Mouse (Mus musculus): ENCODE data around the gene Tlnrd1. TPM values are rescaled to one million over a fixed set of nuclear protein-coding genes. Genes with fewer than 3 reads are reported as not detected.
"Not testable (repeated sequence)": the region's sequence is repeated elsewhere in the genome, so short reads cannot be mapped to it uniquely, and the experiment has no call there.

Tlnrd1 gene
- polyA plus RNA-seq, 1 experiment from 2014 or later, result 4.2 TPM

DNA sequence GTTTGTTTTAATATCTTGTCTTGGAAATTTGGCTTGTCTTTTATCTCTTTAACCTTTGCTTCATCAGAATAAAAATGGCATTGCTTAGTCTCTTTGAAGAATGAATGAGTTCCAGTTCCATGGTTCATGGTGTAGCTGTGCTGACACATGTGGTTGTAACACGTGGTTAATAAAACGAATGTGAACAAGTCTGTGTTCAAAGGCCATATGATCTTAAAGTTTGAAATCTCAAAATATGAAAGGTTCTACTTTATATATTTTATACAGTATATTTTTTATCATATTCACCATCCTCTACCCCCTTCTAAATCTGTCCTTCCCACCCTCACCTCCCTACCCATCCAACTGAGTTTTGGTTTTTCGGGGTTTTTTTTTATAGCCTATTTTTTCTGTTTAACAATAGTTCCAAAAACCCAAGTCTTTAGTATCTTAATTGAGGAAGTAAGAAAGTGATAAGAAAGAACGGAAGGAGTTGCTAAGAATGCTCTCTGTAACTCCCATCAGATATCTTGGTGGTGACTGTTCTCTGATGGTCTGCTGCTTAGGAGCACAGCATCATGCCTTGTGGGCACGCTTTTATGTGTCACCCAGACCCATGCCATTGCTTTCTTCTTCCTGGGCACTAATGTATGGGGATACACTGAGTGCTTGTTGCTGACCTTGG is 12.1 kb upstream of the Tlnrd1 start:
- no peak for ATAC-seq
- Histone ChIP-seq H3K4me3 (no peak overlapping the region), H3K9ac (no peak overlapping the region), H3K27ac (no peak overlapping the region), H3K9me3 (replicated peaks) (no peaks in the 10 kb centered on the region), H3K4me1 (peaks cover 18% of the 10 kb centered on the region), H3K4me2 (no peak overlapping the region), H3K36me3 (ENCODE audit: poor library complexity, severe bottlenecking) (peaks cover 49% of the 10 kb centered on the region), H3K27me3 (no peaks in the 10 kb centered on the region)
- 95% methylated on average over 5 of the region's 5 CpGs for WGBS

DNA sequence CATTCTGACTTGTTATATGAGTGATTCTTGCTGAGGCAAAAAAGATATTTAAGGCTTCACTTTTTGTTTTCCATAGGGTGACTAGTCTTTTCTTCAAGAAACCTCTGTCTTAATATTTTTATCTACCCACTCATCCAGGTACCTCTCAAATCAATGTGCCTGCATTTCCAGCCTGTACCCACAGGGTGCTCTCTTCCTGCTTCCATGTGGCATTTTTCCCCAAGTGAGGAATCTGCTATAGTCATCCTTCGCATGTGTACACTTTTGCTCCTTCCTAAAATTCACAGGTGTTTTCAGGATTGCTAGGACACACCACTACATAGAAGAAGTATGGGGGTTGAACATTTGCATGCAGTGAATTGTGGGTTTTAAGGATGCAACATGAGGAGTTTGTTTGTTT is 10.2 kb upstream of the Tlnrd1 start:
- ATAC-seq, result no peak
- no peak overlapping the region for H3K4me3 ChIP-seq
- H3K9me3 ChIP-seq (replicated peaks), result no peaks in the 10 kb centered on the region
- H3K36me3 ChIP-seq (ENCODE audit: poor library complexity, severe bottlenecking), result peaks cover 36% of the 10 kb centered on the region
- no peaks in the 10 kb centered on the region for H3K27me3 ChIP-seq
- no peak overlapping the region for H3K9ac ChIP-seq
- 90% methylated on average over 1 of the region's 1 CpGs for WGBS
- H3K4me2 ChIP-seq, result no peak overlapping the region
- no peak overlapping the region for H3K27ac ChIP-seq
- peaks cover 18% of the 10 kb centered on the region for H3K4me1 ChIP-seq

DNA sequence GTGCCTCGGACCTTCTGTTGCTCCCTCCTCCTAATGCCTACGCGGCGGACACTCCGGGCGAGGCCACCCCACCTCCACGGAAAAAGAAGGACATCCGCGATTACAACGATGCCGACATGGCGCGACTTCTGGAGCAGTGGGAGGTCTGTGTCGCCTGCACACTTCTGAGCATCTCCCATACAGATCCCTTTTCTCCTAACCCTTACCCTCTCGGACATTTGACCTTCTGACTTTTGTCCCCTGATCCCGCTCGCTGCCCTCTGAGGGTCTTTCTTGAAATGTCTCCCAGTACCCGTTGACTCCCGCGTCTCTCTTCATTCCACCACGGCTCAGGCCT is 8.2 kb upstream of the Tlnrd1 start:
- Histone ChIP-seq H3K27me3 (no peaks in the 10 kb centered on the region), H3K9me3 (replicated peaks) (no peaks in the 10 kb centered on the region), H3K27ac (peak overlapping the region; percentile 74), H3K4me3 (peak overlapping the region; percentile 70), H3K4me2 (peak overlapping the region; percentile 69), H3K9ac (peak overlapping the region; percentile 83), H3K36me3 (ENCODE audit: poor library complexity, severe bottlenecking) (peaks cover 15% of the 10 kb centered on the region), H3K4me1 (peaks cover 18% of the 10 kb centered on the region)
- WGBS, result under 1% methylated on average over 21 of the region's 21 CpGs
- ATAC-seq, result no peak

DNA sequence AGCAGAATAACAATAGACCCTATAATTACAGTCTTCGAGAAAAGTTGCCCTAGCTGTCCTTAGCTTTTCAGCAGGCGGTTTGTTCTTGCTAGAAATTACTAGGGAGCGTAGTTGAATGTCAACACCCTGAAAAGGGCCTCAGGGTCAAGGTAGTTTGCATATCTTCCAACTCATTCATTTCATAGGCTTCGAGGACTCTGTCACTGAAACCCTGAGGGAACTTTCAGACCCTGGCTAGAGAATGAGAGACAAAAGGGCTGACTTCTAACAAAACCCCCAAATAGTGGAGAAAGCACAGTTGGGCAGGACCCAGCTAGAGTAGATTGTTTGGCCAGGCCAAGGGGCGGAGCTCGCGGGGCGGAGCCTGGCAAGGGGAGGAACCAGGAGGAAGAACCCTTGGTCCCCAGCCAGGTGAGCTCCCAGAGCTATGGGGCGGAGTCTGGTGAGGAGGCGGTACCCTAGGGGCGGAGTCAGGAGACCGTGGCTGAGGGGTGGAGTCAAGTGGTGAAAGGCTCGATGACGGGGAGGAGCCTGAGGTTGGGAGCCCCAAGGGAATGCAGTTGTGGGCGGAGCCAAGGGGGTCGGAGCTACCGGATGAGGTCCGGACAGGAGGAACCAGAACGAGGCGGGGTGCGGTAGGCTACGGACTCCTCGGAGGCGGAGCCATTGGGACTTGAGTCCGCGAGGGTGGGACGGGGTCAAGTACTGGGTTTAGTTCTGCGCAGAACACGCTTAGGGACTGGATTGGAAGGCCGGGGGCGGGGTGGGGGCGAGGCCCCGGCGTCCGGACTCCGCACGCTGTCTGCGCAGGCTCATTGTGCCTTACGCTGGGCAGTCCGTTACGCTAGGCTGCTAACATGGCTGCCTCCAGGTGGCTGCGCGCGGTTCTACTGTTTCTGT is 7.6 kb upstream of the Tlnrd1 start:
- H3K36me3 ChIP-seq (ENCODE audit: poor library complexity, severe bottlenecking), result peaks cover 12% of the 10 kb centered on the region
- peak overlapping the region; percentile 74 for H3K27ac ChIP-seq
- peaks cover 18% of the 10 kb centered on the region for H3K4me1 ChIP-seq
- H3K27me3 ChIP-seq, result no peaks in the 10 kb centered on the region
- ATAC-seq, result peak; percentile 97
- no peaks in the 10 kb centered on the region for H3K9me3 ChIP-seq (replicated peaks)
- peak overlapping the region; percentile 69 for H3K4me2 ChIP-seq
- H3K9ac ChIP-seq, result peak overlapping the region; percentile 83
- 3% methylated on average over 44 of the region's 44 CpGs for WGBS
- peak overlapping the region; percentile 70 for H3K4me3 ChIP-seq

DNA sequence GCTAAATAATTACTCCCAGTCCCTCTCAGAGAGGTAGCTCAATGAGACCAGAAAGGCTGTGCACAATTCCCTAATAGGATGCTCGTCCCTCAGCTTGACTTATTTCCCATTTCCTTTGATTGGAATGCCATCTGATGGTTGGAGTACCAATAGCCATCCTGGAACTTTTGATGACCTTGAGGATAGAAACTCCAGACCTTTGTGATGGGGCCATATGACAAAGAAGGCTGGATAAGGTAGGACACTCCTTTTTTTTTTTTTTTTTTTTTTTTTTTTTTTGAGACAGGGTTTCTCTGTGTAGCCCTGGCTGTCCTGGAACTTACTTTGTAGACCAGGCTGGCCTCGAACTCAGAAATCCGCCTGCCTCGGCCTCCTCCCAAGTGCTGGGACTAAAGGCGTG is 5.8 kb upstream of the Tlnrd1 start:
- H3K9me3 ChIP-seq (replicated peaks); H3K27ac ChIP-seq: not testable (repeated sequence)
- WGBS, result 89% methylated on average over 5 of the region's 5 CpGs

DNA sequence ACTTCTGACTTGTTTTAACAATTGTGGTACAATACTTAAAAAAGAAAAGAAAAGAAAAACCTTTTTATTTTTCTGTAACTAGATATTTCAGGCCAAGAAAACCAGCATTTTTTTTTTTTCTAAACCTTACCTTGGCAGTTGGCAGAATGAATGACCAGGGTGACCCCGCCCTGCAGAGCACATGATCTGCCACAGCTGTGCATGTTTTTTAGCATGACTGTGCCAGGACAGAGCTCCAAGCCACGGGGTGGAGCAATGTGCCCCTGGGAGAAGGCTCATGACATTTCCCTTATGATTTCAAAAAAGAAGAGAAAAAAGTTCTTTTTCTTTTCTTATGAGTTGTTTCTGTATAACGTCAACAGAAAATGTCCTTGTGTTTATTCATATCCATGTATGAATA is 5.3 kb upstream of the Tlnrd1 start:
- no peak for ATAC-seq
- no peak overlapping the region for H3K27ac ChIP-seq

More for the DNA sequence above, 5.8 kb upstream of the Tlnrd1 start:
- not testable (repeated sequence) for H3K27me3 ChIP-seq; H3K4me3 ChIP-seq; H3K36me3 ChIP-seq (ENCODE audit: poor library complexity, severe bottlenecking); H3K9ac ChIP-seq; H3K4me2 ChIP-seq; ATAC-seq
- peaks cover 19% of the 10 kb centered on the region for H3K4me1 ChIP-seq

DNA sequence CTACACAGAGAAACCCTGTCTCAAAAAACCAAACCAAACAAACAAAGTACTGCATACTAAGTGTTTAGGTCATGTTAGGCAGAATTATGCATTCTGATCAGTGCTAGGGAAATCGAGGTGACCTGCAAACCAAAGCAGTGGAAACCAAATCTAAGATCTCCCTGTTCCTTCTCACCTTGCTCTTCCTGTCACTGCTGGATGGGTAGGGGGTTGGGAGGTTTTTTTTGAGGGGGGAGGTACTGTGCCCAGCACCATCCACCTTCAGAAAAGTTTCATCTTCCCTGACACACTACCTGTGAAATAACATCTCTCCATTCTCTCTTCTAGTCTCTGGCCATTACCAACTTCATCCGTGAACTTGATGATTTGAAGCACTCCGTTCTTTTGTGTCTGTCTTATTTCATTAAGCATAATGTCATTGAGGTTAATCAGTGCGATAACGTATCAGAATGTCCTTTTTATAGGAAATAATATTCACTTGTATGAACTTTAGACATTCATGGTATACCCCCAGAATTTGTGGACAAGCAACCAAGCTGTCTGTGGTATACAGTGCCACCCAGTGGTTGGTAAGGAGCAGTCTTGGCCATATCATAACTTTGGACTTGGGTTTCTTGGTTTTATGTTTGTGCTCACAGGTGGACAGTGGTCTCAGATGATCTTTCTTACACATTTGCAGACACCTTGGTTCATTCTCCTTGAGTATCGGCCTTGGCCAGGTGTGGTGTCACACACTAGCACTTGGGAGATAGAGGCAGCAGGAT is 2.4 kb upstream of the Tlnrd1 start:
- peaks cover 25% of the 10 kb centered on the region for H3K4me1 ChIP-seq
- no peak for ATAC-seq
- 93% methylated on average over 6 of the region's 6 CpGs for WGBS

More for the DNA sequence above, 5.3 kb upstream of the Tlnrd1 start:
- no peaks in the 10 kb centered on the region for H3K9me3 ChIP-seq (replicated peaks)
- H3K27me3 ChIP-seq, result no peaks in the 10 kb centered on the region
- no peak overlapping the region for H3K9ac ChIP-seq
- H3K36me3 ChIP-seq (ENCODE audit: poor library complexity, severe bottlenecking), result no peaks in the 10 kb centered on the region
- peaks cover 21% of the 10 kb centered on the region for H3K4me1 ChIP-seq
- H3K4me2 ChIP-seq, result no peak overlapping the region
- no peak overlapping the region for H3K4me3 ChIP-seq
- WGBS, result 69% methylated on average over 3 of the region's 3 CpGs

DNA sequence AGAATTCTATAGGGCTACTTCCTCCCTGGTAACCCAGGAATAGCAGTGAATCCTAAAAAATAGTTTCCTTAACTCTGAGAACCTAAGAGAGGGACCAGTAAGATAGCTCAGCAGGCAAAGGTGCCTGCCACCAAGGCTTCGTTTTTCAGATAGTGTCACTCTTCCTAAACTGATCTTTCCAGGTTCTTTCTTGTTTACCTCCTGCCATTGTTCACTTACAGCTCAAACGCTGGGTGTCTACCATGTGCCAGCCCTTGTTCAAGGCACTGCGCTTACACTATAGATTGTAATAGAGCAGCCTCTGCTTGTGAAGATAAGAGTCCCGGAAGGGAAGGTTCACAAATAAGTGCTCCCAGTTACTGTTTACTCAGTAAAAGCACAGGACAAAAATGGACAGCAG is 1.7 kb upstream of the Tlnrd1 start:
- no peak overlapping the region for H3K9ac ChIP-seq
- H3K4me1 ChIP-seq, result peaks cover 32% of the 10 kb centered on the region
- no peaks in the 10 kb centered on the region for H3K9me3 ChIP-seq (replicated peaks)
- 93% methylated on average over 4 of the region's 4 CpGs for WGBS
- no peak overlapping the region for H3K4me3 ChIP-seq
- peaks cover 10% of the 10 kb centered on the region for H3K36me3 ChIP-seq (ENCODE audit: poor library complexity, severe bottlenecking)
- H3K4me2 ChIP-seq, result no peak overlapping the region
- H3K27me3 ChIP-seq, result no peaks in the 10 kb centered on the region
- no peak for ATAC-seq
- no peak overlapping the region for H3K27ac ChIP-seq

More for the DNA sequence above, 2.4 kb upstream of the Tlnrd1 start:
- no peaks in the 10 kb centered on the region for H3K9me3 ChIP-seq (replicated peaks)
- no peaks in the 10 kb centered on the region for H3K27me3 ChIP-seq
- H3K9ac ChIP-seq, result no peak overlapping the region
- peaks cover 10% of the 10 kb centered on the region for H3K36me3 ChIP-seq (ENCODE audit: poor library complexity, severe bottlenecking)
- no peak overlapping the region for H3K4me3 ChIP-seq
- no peak overlapping the region for H3K4me2 ChIP-seq
- H3K27ac ChIP-seq, result no peak overlapping the region

DNA sequence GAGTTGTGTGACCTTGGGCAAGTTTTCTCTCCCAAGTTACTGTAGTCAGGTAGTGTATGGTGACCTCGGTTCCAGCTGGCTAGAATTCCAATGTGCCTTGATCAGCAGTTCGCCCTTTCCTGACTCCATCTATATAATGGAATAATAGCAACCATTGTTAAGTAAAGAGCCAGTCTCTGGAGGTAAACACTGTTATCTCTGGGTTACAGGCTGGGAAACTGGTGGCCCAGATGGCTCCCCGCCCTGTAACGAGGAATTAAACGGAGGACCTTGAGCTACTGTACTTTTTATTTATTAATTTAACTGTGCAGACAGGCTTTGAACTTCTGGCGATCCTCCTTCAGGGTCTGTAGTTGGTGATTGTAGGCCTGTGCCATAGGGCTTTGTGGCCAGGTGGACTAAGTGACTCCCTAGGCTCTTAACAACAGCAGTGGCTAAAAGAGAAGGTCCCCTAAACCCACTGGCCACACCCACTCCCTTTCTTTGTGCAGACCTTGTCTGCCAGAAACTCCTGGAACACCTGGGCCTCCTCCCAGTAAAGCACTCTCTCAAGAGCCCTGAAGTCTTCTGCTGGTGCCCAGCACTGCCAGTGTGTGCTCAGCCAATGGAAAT is 922 bp upstream of the Tlnrd1 start:
- WGBS, result 44% methylated on average over 6 of the region's 6 CpGs
- H3K36me3 ChIP-seq (ENCODE audit: poor library complexity, severe bottlenecking), result peaks cover 10% of the 10 kb centered on the region
- peak overlapping the region; percentile 75 for H3K4me3 ChIP-seq
- no peaks in the 10 kb centered on the region for H3K27me3 ChIP-seq
- peak overlapping the region; percentile 90 for H3K4me2 ChIP-seq
- ATAC-seq, result no peak
- 0 out of 2 replicates have a peak overlapping the region, but pooled peaks have one; percentile 90 for H3K27ac ChIP-seq
- H3K9me3 ChIP-seq (replicated peaks), result no peaks in the 10 kb centered on the region
- peaks cover 39% of the 10 kb centered on the region for H3K4me1 ChIP-seq
- H3K9ac ChIP-seq, result peak overlapping the region; percentile 90

DNA sequence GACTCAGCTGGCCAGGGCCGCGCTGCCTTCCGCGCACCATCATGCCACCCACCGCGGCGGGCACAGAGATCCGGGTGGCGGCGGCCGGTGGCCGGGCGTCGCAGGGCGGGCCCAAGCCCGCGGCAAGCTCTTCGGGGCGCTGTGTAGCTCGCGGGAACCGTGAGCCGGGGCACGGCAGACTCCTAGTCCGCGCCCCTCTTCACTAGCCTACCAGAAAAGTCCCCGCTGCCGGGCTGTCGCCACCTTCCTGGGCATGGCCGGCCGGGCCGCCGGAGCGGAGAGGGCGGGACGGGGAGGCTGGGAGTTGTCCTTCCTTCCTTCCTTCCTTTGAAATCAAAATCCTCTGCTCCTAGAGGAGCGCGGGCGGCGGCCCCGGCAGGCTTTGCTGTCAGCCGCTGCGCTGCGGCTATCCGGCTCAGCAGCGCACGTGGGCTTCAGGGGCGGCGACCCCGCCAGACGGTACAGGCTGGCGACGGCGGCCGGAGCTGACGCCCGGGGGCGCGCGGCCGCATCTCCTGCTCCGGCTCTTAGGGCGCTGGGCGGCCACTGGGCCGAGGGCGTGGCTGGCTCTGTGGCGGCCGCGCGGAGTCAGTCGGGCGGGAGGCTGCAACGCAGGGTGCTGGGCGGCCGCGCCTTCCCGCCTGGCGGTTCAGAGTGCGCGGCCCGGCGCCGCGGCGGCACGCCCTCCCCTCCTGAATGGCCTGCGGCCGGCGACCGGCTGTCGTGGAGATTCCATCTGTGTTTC is 657 bp downstream of the Tlnrd1 start:
- H3K27ac ChIP-seq, result peak overlapping the region; percentile 90
- H3K4me2 ChIP-seq, result peak overlapping the region; percentile 90
- under 1% methylated on average over 55 of the region's 91 CpGs for WGBS
- peaks cover 10% of the 10 kb centered on the region for H3K36me3 ChIP-seq (ENCODE audit: poor library complexity, severe bottlenecking)
- no peaks in the 10 kb centered on the region for H3K9me3 ChIP-seq (replicated peaks)
- ATAC-seq, result peak; percentile 68
- no peaks in the 10 kb centered on the region for H3K27me3 ChIP-seq
- H3K9ac ChIP-seq, result peak overlapping the region; percentile 90
- H3K4me3 ChIP-seq, result peak overlapping the region; percentile 75
- peaks cover 55% of the 10 kb centered on the region for H3K4me1 ChIP-seq

DNA sequence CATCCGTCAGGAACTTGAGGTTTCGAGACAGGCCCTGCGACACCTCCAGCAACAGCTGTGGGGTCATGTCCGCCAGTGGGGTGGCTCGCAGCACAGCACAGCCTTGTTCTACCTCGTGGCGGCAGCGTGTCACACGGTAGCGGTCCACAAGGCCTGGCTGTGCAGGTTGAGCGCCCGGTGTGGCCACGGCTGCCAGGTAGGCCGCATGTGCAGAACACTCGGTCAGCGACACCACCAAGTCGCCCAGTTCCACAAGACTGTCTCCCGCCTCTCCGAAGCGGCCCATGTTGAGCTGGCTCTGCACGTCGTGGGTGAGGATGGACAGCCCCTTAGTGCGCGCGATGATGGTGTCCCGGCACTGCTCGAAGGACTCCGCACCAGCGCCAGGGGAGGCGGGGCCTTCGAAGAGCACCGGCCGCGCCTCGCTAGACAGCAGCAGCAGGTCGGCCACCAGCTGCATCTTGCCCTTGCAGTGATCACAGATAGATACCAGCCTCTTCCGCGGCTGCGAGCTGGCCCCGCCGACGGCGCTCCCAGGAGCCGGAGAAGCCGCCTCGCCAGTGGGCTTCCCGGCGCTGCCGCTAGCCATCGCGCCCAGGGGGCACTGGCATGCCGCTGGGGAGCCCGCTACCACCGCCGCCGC is 1.4 kb downstream of the Tlnrd1 start:
- peaks cover 13% of the 10 kb centered on the region for H3K36me3 ChIP-seq (ENCODE audit: poor library complexity, severe bottlenecking)
- peak overlapping the region; percentile 90 for H3K4me2 ChIP-seq
- H3K27me3 ChIP-seq, result no peaks in the 10 kb centered on the region
- 23% methylated on average over 54 of the region's 56 CpGs for WGBS
- peak overlapping the region; percentile 90 for H3K27ac ChIP-seq
- peak overlapping the region; percentile 90 for H3K9ac ChIP-seq
- peaks cover 61% of the 10 kb centered on the region for H3K4me1 ChIP-seq
- H3K4me3 ChIP-seq, result peak overlapping the region; percentile 75
- no peaks in the 10 kb centered on the region for H3K9me3 ChIP-seq (replicated peaks)
- peak; percentile 19 for ATAC-seq
